In the genomic region with DNA sequence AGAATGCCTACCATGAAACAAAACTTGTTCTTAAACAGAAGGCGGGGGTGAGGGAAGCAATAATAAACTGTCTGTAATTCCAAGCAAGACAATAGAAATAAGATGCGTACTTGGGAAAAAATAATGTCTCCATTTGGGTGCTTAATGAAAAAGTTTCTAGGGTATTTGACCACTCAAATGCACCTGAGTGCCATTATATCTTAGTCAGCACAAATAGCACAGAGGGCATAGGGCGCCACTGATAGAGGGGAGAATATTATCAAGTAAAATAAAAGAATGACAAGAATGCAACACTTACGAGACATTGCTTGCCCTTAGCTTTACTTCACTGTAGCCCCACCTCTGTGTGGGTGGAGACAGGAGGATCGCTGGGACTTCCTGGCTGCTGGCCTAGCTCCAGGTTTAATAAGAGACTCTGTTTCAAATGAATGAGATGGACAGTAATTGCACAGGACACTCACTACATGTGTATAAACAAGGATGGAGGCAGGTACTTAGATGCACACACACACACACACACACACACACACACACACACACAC, we compare ENCODE assay signal across 26 mouse cellular contexts. TPM values are rescaled to one million over a fixed set of nuclear protein-coding genes. Genes with fewer than 3 reads are reported as not detected.
DNase-seq lines count a peak whose midpoint lies in the region; ATAC-seq and TF ChIP-seq lines count a peak whose summit lies in the region.
"Had no signal": no experiment of that assay in that cellular context is flagged by ENCODE, and none has a peak within 500 bp of the region (broad histone marks: within the 10 kb centered on the region; RNA-seq: fewer than 3 reads in every experiment).

No protein-coding gene starts in this region.

- TF ChIP-seq CTCF in lung, embryonic 14.5 days (IDR thresholded peaks at IDR 0.05; ENCODE audit: low read depth), result no peak
- TF ChIP-seq CTCF in lung, adult 2 months (IDR thresholded peaks at IDR 0.05; ENCODE audit: insufficient read depth, low read length), result no peak
- no peak for TF ChIP-seq CTCF in CH12.LX (conservative IDR thresholded peaks at IDR 0.05 in 1 of 2, IDR thresholded peaks at IDR 0.05 in 1 of 2; ENCODE audit: low read depth in 2 of 2, low read length in 2 of 2)

- no peak overlapping the region for H3K9ac ChIP-seq in lung, embryonic 14.5 days
- H3K9ac ChIP-seq in CH12.LX (ENCODE audit: insufficient read depth, low read depth) (no peak overlapping the region), ES-E14 (ENCODE audit: insufficient read depth, low read depth, low read length, poor library complexity, severe bottlenecking) (no peak overlapping the region)
- H3K9ac ChIP-seq: embryonic facial prominence, embryonic 13.5 days; forebrain, embryonic 12.5 days; forebrain, embryonic 15.5 days; hindbrain, embryonic 14.5 days had no signal

- no peak overlapping the region for H3K4me3 ChIP-seq in lung, embryonic 14.5 days (ENCODE audit: low read depth, low read length)
- no peak overlapping the region for H3K4me3 ChIP-seq in lung, adult 2 months (replicated peaks; ENCODE audit: extremely low read depth, low read depth, low read length)
- H3K4me3 ChIP-seq in CH12.LX (replicated peaks in 1 of 3; ENCODE audit: low read depth in 2 of 3, low read length in 2 of 3, poor library complexity in 1 of 3) (no peak overlapping the region), ES-E14 (ENCODE audit: insufficient read depth in 1 of 2, low read depth in 1 of 2, low read length in 2 of 2, poor library complexity in 1 of 2, severe bottlenecking in 1 of 2) (no peak overlapping the region)
- H3K4me3 ChIP-seq: embryonic facial prominence, embryonic 13.5 days; erythroblast, embryonic 14.5 days; forebrain, embryonic 12.5 days; forebrain, embryonic 15.5 days; heart, adult 2 months had no signal

- no peak overlapping the region for H3K4me2 ChIP-seq in lung, embryonic 14.5 days
- no peak overlapping the region for H3K4me2 ChIP-seq in CH12.LX (ENCODE audit: insufficient read depth, low read depth, poor library complexity, severe bottlenecking)
- H3K4me2 ChIP-seq: embryonic facial prominence, embryonic 13.5 days; forebrain, embryonic 12.5 days; forebrain, embryonic 15.5 days; heart, embryonic 11.5 days; hindbrain, embryonic 14.5 days had no signal

- H3K27ac ChIP-seq in lung, embryonic 14.5 days (ENCODE audit: low read depth), result no peak overlapping the region
- H3K27ac ChIP-seq in CH12.LX (ENCODE audit: insufficient read depth, low read depth), result no peak overlapping the region
- no peak overlapping the region for H3K27ac ChIP-seq in ES-E14 (ENCODE audit: insufficient read depth, low read depth, low read length, poor library complexity, severe bottlenecking)
- H3K27ac ChIP-seq: embryonic facial prominence, embryonic 13.5 days; forebrain, embryonic 12.5 days; forebrain, embryonic 15.5 days; heart, adult 2 months; hindbrain, embryonic 14.5 days; hindbrain, postnatal 0 days had no signal

- ATAC-seq in lung, embryonic 14.5 days (ENCODE audit: insufficient read depth), result no peak
- ATAC-seq: CD4-positive, CD25-positive, alpha-beta regulatory T cell, adult 4 months; forebrain, embryonic 15.5 days; hindbrain, postnatal 0 days; inflammation-experienced regulatory T-cells, adult 6 months had no signal

- no peaks in the 10 kb centered on the region for H3K4me1 ChIP-seq in lung, embryonic 14.5 days (ENCODE audit: insufficient read depth)
- no peaks in the 10 kb centered on the region for H3K4me1 ChIP-seq in lung, adult 2 months (ENCODE audit: control insufficient read depth, insufficient read depth, low read length)
- no peaks in the 10 kb centered on the region for H3K4me1 ChIP-seq in CH12.LX (ENCODE audit: control insufficient read depth in 1 of 2, insufficient read depth in 2 of 2)
- no peaks in the 10 kb centered on the region for H3K4me1 ChIP-seq in ES-E14 (ENCODE audit: control insufficient read depth in 2 of 2, insufficient read depth in 2 of 2, low read length in 2 of 2, poor library complexity in 1 of 2)
- H3K4me1 ChIP-seq: embryonic facial prominence, embryonic 13.5 days; forebrain, embryonic 15.5 days had no signal

- TF ChIP-seq POLR2A in lung, adult 2 months (IDR thresholded peaks at IDR 0.05; ENCODE audit: borderline replicate concordance, extremely low read depth, low read depth, low read length), result no peak
- TF ChIP-seq POLR2A in CH12.LX (IDR thresholded peaks at IDR 0.05; ENCODE audit: low read depth, low read length), result no peak

- 49% methylated on average over 5 of the region's 5 CpGs for WGBS in lung, embryonic 14.5 days
- 54% methylated on average over 5 of the region's 5 CpGs for WGBS in lung, adult 2 months

- in situ Hi-C loops in CH12.LX (cut with MboI; ENCODE audit: low pct_ligation_motif_present, low pct_unique_long_range_greater_than_20kb, low sequenced_read_pairs) (no loop called here), ES-E14 (cut with MboI; ENCODE audit: low sequenced_read_pairs in 2 of 2, unreplicated experiment in 2 of 2) (no loop called here)

- H3K27me3 ChIP-seq in lung, embryonic 14.5 days (ENCODE audit: insufficient read depth, low read length), result no peaks in the 10 kb centered on the region
- H3K27me3 ChIP-seq in CH12.LX (replicated peaks), result no peaks in the 10 kb centered on the region
- H3K27me3 ChIP-seq: embryonic facial prominence, embryonic 13.5 days; forebrain, embryonic 12.5 days; forebrain, embryonic 15.5 days had no signal

- TF ChIP-seq EP300 in CH12.LX (IDR thresholded peaks at IDR 0.05; ENCODE audit: low read length), result no peak

- no peak for TF ChIP-seq RAD21 in CH12.LX (IDR thresholded peaks at IDR 0.05; ENCODE audit: low read depth, low read length)

- DNase-seq in lung, embryonic 14.5 days, result peak; percentile 28
- no peak for DNase-seq in lung, adult 2 months
- DNase-seq in CH12.LX (ENCODE audit: extremely low read depth), result no peak
- DNase-seq in ES-E14 (ENCODE audit: low read depth, low spot score), result no peak
- no peak for DNase-seq in left cerebral cortex, adult 9 months (ENCODE audit: low spot score in 2 of 2)
- no peak for DNase-seq in ovary, adult 18-20 months (ENCODE audit: low spot score)
- DNase-seq: adrenal gland, adult 2 months; adrenal gland, postnatal 14 days; cerebellum, adult 11 months; cerebellum, adult 2 months; cerebellum, adult 9-11 months; cerebellum, postnatal 25 days; gastrocnemius, postnatal 10 days; gastrocnemius, postnatal 36 days; heart, adult 2 months; heart, postnatal 4 days had no signal

- H3K36me3 ChIP-seq in lung, embryonic 14.5 days (ENCODE audit: insufficient read depth), result no peaks in the 10 kb centered on the region
- H3K36me3 ChIP-seq in CH12.LX (replicated peaks in 1 of 2; ENCODE audit: control insufficient read depth in 1 of 2, insufficient read depth in 1 of 2, low read length in 1 of 2), result no peaks in the 10 kb centered on the region
- H3K36me3 ChIP-seq in ES-E14 (ENCODE audit: control insufficient read depth, insufficient read depth, low read length, poor library complexity, severe bottlenecking), result no peaks in the 10 kb centered on the region
- H3K36me3 ChIP-seq: embryonic facial prominence, embryonic 13.5 days; forebrain, embryonic 12.5 days; forebrain, embryonic 15.5 days; G1E had no signal

- no peaks in the 10 kb centered on the region for H3K9me3 ChIP-seq in lung, embryonic 14.5 days (ENCODE audit: low read depth, low read length)
- H3K9me3 ChIP-seq in CH12.LX (replicated peaks; ENCODE audit: low read length), result no peaks in the 10 kb centered on the region
- H3K9me3 ChIP-seq in ES-E14 (ENCODE audit: control insufficient read depth, insufficient read depth, low read depth, low read length), result no peaks in the 10 kb centered on the region
- H3K9me3 ChIP-seq: embryonic facial prominence, embryonic 13.5 days; forebrain, embryonic 12.5 days; forebrain, embryonic 15.5 days; G1E had no signal

- no peaks in the 10 kb centered on the region for H3K79me2 ChIP-seq in CH12.LX (replicated peaks; ENCODE audit: control insufficient read depth, extremely low read depth, insufficient read depth, poor library complexity, severe bottlenecking)

- dilution Hi-C loops in CH12.LX (cut with MboI; ENCODE audit: extremely low pct_ligation_motif_present, extremely low pct_unique_long_range_greater_than_20kb, low sequenced_read_pairs), result no loop called here

TF ChIP-seq in CH12.LX, 34 proteins besides CTCF, POLR2A, EP300 and RAD21:
- TF ChIP-seq JUND (conservative IDR thresholded peaks at IDR 0.05; ENCODE audit: low read depth, low read length) (no peak), MAFK (IDR thresholded peaks at IDR 0.05; ENCODE audit: insufficient replicate concordance, low read length) (peak; percentile 53; the same call in 1 of the 2 replicates), ETS1 (conservative IDR thresholded peaks at IDR 0.05; ENCODE audit: low read depth, low read length) (no peak), MAZ (IDR thresholded peaks at IDR 0.05; ENCODE audit: low read depth, low read length) (no peak)

TF ChIP-seq in ES-E14, 5 proteins besides CTCF, POLR2A, EP300 and RAD21:
- TF ChIP-seq MAFK (IDR thresholded peaks at IDR 0.05; ENCODE audit: insufficient read depth, low read depth, low read length) (peak; percentile 68), ZNF384 (IDR thresholded peaks at IDR 0.05; ENCODE audit: low read depth, low read length) (no peak)

RNA-seq across cellular contexts. Expression of gene Ndufb4, which starts 11.2 kb away (rescaled TPM):
- 54.4 and 61.7 TPM in 2 replicates for polyA plus RNA-seq in lung, embryonic 14.5 days (2014; fragmentation: Nextera tagmentation; extraction: Ambion mirVana)
- 48.9 and 56.6 TPM in 2 replicates for polyA plus RNA-seq in lung, adult 2 months (2012; rRNA removed)
- total RNA-seq in CH12.LX (2012; rRNA removed) (70.7 and 72.3 TPM in 2 replicates), CH12.LX (2014; rRNA removed) (97.4 and 102 TPM in 2 replicates), ES-E14 (2012; rRNA removed) (45.0 and 47.3 TPM in 2 replicates)
- 51.8 and 54.2 TPM in 2 replicates for polyA plus RNA-seq in CH12.LX (2012; ENCODE audit: insufficient read length, low read depth)
